Mouse (Mus musculus): Measurements from ENCODE around the gene Ccn1. TPM values are rescaled to one million over a fixed set of nuclear protein-coding genes. Genes with fewer than 3 reads are reported as not detected.
A peak's percentile ranks its signal among the peaks of the same experiment; 100 is the strongest.

The Ccn1 gene
- polyA plus RNA-seq, 1 experiment from 2014 or later = 92.0 TPM

DNA sequence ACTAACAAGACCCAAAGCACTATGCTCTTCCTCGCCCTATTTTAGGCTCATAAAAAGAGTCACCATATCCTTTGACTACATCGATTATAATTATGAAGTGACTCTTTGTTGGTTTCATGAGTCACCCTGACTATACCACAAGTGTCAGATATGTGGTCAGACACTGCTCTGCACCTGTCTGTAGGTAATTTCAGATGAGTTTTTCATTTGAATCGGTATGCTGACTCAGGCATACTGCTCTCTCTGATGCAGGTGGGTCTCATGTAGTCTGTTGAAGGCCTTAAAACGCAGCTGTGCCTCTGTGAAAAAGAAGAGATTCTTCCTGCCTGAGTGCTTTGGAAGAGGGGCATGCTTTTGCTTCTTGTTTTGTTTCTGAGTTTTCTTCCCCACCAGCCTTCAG is 16.6 kb upstream of the Ccn1 start:
- Histone ChIP-seq H3K9ac (no peak overlapping the region), H3K27me3 (no peaks in the 10 kb centered on the region), H3K4me1 (no peaks in the 10 kb centered on the region), H3K9me3 (no peaks in the 10 kb centered on the region), H3K4me2 (no peak overlapping the region), H3K36me3 (no peaks in the 10 kb centered on the region), H3K27ac (no peak overlapping the region), H3K4me3 (no peak overlapping the region)
- WGBS = 83% methylated on average over 4 of the region's 4 CpGs
- no peak for ATAC-seq (ENCODE audit: insufficient number of reproducible peaks, low FRiP score, low TSS enrichment, low read depth)

DNA sequence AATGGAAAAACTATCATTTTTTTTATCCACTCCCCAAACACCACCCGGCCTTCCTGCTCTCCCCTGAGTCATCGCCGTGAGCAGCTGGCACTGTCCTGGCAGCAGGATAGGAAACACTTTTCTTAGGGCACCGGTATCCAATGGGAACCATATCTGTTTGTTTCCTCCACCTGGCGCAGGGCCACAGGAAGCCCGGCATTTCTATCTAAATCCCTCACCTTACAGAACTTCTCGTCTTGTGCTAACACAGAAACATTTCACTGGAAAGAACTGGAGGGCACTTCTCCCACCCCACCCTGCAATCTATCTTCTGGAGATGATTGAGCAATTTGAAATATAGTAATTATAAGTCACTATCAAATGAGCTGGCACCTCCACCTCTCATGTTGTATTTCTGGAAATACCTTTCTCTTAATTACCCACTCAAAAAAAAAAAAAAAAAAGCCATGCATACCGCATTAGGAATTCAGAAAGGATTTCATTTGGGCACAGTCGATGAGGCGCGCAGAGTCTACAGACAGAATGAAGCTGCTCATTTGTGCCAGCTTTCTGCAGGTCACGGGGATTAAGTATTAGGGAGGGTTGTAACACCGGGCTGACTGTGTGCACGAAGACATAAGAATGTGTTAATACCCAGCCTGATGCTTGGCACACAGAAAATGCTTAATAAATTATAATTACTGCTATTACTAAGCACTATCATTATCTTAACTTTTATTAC is 7.4 kb upstream of the Ccn1 start:
- Histone ChIP-seq H3K9me3 (no peaks in the 10 kb centered on the region), H3K36me3 (no peaks in the 10 kb centered on the region), H3K27me3 (no peaks in the 10 kb centered on the region), H3K4me1 (peaks cover 21% of the 10 kb centered on the region), H3K4me2 (no peak overlapping the region), H3K9ac (no peak overlapping the region), H3K4me3 (no peak overlapping the region), H3K27ac (no peak overlapping the region)
- ATAC-seq (ENCODE audit: insufficient number of reproducible peaks, low FRiP score, low TSS enrichment, low read depth) = no peak
- 62% methylated on average over 14 of the region's 14 CpGs for WGBS

DNA sequence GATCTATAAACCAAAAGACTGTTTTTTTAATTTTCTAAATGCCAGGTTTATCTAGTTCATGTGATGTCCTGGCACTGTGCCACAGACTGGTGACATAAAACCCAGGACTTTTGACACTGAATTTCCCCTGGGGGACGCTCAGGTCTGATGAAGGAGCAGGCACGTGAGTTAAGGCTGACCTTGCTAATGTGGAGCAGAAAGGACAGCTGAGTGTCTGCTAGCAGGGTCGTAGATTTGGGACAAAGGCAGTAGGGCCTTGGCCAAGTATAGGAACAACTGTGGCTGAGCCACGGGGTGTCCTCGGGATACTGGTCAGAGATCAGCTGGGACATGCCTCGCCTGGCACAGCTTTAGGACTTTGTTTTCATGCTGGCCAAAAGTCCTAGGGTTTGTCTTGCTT is 5.2 kb upstream of the Ccn1 start:
- Histone ChIP-seq H3K4me2 (no peak overlapping the region), H3K4me1 (peaks cover 38% of the 10 kb centered on the region), H3K36me3 (no peaks in the 10 kb centered on the region), H3K9ac (no peak overlapping the region), H3K27me3 (no peaks in the 10 kb centered on the region), H3K9me3 (no peaks in the 10 kb centered on the region), H3K27ac (no peak overlapping the region), H3K4me3 (no peak overlapping the region)
- WGBS = 77% methylated on average over 6 of the region's 6 CpGs
- ATAC-seq (ENCODE audit: insufficient number of reproducible peaks, low FRiP score, low TSS enrichment, low read depth) = no peak

- H3K9ac ChIP-seq = no peak overlapping the region
- H3K4me2 ChIP-seq = peak overlapping the region; percentile 85; the same call in 1 of the 2 replicates
- H3K36me3 ChIP-seq = no peaks in the 10 kb centered on the region
- H3K9me3 ChIP-seq = no peaks in the 10 kb centered on the region
- H3K27ac ChIP-seq = peak overlapping the region; percentile 94
- peaks cover 38% of the 10 kb centered on the region for H3K4me1 ChIP-seq
- 66% methylated on average over 9 of the region's 9 CpGs for WGBS
- ATAC-seq (ENCODE audit: insufficient number of reproducible peaks, low FRiP score, low TSS enrichment, low read depth) = no peak
- no peaks in the 10 kb centered on the region for H3K27me3 ChIP-seq
- H3K4me3 ChIP-seq = peak overlapping the region; percentile 62; the same call in 1 of the 2 replicates
These were observed 4.2 kb upstream of the Ccn1 start for GRCm38 (mm10) chr3:145654028-145654427.

GRCm38 (mm10) chr3:145653191-145653940 is 3.6 kb upstream of the Ccn1 start:
- ATAC-seq (ENCODE audit: insufficient number of reproducible peaks, low FRiP score, low TSS enrichment, low read depth) = peak; percentile 40
- H3K4me2 ChIP-seq = peak overlapping the region; percentile 85
- under 1% methylated on average over 53 of the region's 53 CpGs for WGBS
- H3K27me3 ChIP-seq = no peaks in the 10 kb centered on the region
- H3K27ac ChIP-seq = peak overlapping the region; percentile 94
- H3K36me3 ChIP-seq = no peaks in the 10 kb centered on the region; the same call in 1 of the 2 replicates
- peak overlapping the region; percentile 52 for H3K9ac ChIP-seq
- H3K9me3 ChIP-seq = no peaks in the 10 kb centered on the region
- H3K4me1 ChIP-seq = peaks cover 39% of the 10 kb centered on the region
- H3K4me3 ChIP-seq = peak overlapping the region; percentile 62

GRCm38 (mm10) chr3:145652322-145653131 is 2.7 kb upstream of the Ccn1 start:
- H3K4me1 ChIP-seq = peaks cover 47% of the 10 kb centered on the region
- peak; percentile 37 for ATAC-seq (ENCODE audit: insufficient number of reproducible peaks, low FRiP score, low TSS enrichment, low read depth)
- H3K4me3 ChIP-seq = peak overlapping the region; percentile 62
- peak overlapping the region; percentile 52 for H3K9ac ChIP-seq
- no peaks in the 10 kb centered on the region for H3K27me3 ChIP-seq
- peak overlapping the region; percentile 94 for H3K27ac ChIP-seq
- H3K9me3 ChIP-seq = no peaks in the 10 kb centered on the region
- peaks cover 3% of the 10 kb centered on the region for H3K36me3 ChIP-seq
- 8% methylated on average over 20 of the region's 20 CpGs for WGBS
- peak overlapping the region; percentile 85 for H3K4me2 ChIP-seq

GRCm38 (mm10) chr3:145651978-145652321 is 2.2 kb upstream of the Ccn1 start:
- Histone ChIP-seq H3K27ac (peak overlapping the region; percentile 94), H3K9me3 (no peaks in the 10 kb centered on the region), H3K4me1 (peaks cover 52% of the 10 kb centered on the region), H3K9ac (peak overlapping the region; percentile 20; the same call in 1 of the 2 replicates), H3K36me3 (peaks cover 9% of the 10 kb centered on the region), H3K4me3 (peak overlapping the region; percentile 62), H3K27me3 (no peaks in the 10 kb centered on the region), H3K4me2 (peak overlapping the region; percentile 85)
- 3% methylated on average over 10 of the region's 10 CpGs for WGBS
- ATAC-seq (ENCODE audit: insufficient number of reproducible peaks, low FRiP score, low TSS enrichment, low read depth) = no peak

DNA sequence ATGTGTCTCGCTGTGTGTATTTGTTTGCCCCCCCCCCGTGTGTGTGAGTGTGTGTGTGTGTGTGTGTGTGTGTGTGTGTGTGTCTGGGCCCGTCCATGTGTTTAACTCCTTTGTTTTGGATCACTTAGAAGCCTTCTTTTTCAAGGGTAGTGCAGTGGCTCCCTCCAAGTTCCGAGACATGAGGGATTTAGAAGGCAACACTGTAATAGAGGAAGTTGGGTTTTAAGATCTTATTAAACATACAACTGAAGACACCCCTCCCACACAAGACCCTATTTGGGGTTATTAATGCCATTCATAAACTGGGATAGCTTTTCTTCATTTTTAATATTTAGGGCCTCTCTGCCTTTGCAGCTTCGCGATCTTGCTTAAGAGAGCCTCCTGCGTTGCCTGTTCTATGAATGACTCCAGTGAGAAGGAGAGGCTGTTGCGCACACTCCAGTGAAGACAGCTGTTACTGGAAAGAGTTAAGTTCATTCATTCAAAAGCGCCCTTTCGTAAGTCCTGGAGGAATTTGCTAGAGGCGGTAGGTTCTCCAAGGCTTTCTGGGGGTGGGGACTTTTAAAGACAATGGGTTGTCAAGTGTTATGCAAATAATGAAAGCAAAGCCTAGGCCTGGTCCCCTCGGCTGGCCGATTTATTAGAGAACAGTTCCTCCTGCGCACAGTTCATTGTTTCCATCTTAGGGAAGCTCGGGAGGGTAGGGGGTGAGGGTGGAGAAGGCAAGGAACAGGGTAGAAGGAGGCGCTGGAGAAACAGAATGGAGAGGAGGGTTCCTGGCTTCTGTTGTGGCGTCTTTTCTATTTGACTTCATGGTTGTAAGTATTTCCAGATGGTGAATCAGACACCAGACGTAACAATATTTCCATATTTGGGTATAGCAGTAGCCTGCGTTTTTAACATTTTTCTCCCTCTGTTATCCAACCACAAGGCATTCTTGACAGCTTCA is 1.5 kb upstream of the Ccn1 start:
- Histone ChIP-seq H3K4me3 (peak overlapping the region; percentile 62), H3K4me1 (peaks cover 57% of the 10 kb centered on the region), H3K9me3 (no peaks in the 10 kb centered on the region), H3K9ac (peak overlapping the region; percentile 33; the same call in 1 of the 2 replicates), H3K27ac (peak overlapping the region; percentile 94), H3K36me3 (peaks cover 10% of the 10 kb centered on the region), H3K27me3 (no peaks in the 10 kb centered on the region), H3K4me2 (peak overlapping the region; percentile 85)
- ATAC-seq (ENCODE audit: insufficient number of reproducible peaks, low FRiP score, low TSS enrichment, low read depth) = peak; percentile 33
- WGBS = 6% methylated on average over 19 of the region's 19 CpGs

- H3K9me3 ChIP-seq = no peaks in the 10 kb centered on the region
- 1% methylated on average over 18 of the region's 18 CpGs for WGBS
These were observed 674 bp upstream of the Ccn1 start for GRCm38 (mm10) chr3:145650298-145651011.

GRCm38 (mm10) chr3:145648991-145649851 is 560 bp downstream of the Ccn1 start:
- Histone ChIP-seq H3K9ac (peak overlapping the region; percentile 69), H3K27ac (peak overlapping the region; percentile 94), H3K27me3 (no peaks in the 10 kb centered on the region), H3K9me3 (no peaks in the 10 kb centered on the region), H3K36me3 (peaks cover 10% of the 10 kb centered on the region), H3K4me3 (peak overlapping the region; percentile 62), H3K4me2 (peak overlapping the region; percentile 85), H3K4me1 (peaks cover 60% of the 10 kb centered on the region)
- under 1% methylated on average over 48 of the region's 49 CpGs for WGBS
- ATAC-seq (ENCODE audit: insufficient number of reproducible peaks, low FRiP score, low TSS enrichment, low read depth) = peak; percentile 6; the same call in 1 of the 2 replicates

More at GRCm38 (mm10) chr3:145650298-145651011, 674 bp upstream of the Ccn1 start:
- Histone ChIP-seq H3K36me3 (peaks cover 10% of the 10 kb centered on the region), H3K9ac (peak overlapping the region; percentile 69; the same call in 1 of the 2 replicates), H3K4me2 (peak overlapping the region; percentile 85), H3K4me3 (peak overlapping the region; percentile 62), H3K4me1 (peaks cover 62% of the 10 kb centered on the region), H3K27ac (peak overlapping the region; percentile 94), H3K27me3 (no peaks in the 10 kb centered on the region)
- ATAC-seq (ENCODE audit: insufficient number of reproducible peaks, low FRiP score, low TSS enrichment, low read depth) = no peak

All from limb, embryonic 15.5 days (tissue).